Mouse (Mus musculus) liver, embryonic 13.5 days (tissue): ENCODE results near the gene Adk. TPM values are rescaled to one million over a fixed set of nuclear protein-coding genes. Genes with fewer than 3 reads are reported as not detected.

Source experiments
- ATAC-seq: fragments of 200-750 bp; cut with Nextera tagmentation; 2 replicates; pipeline ENCODE4 v1.8.0; 2017; ENCODE audit warnings: low read depth, mild to moderate bottlenecking, moderate number of reproducible peaks, moderate library complexity
- DNase-seq: peaks from one replicate; pipeline ENCODE4 v3.0.0; 2022
- H3K27ac ChIP-seq: fragments of 300-500 bp; sonication (generic); 2 replicates; pipeline ENCODE4 v1.5.1; 2015; ENCODE audit warnings: moderate library complexity, mild to moderate bottlenecking, inconsistent platforms
- H3K27me3 ChIP-seq: fragments of 300-500 bp; sonication (generic); 2 replicates; pipeline ENCODE4 v1.6.1; 2015; ENCODE audit warnings: mild to moderate bottlenecking, inconsistent platforms
- H3K36me3 ChIP-seq: fragments of 300-500 bp; sonication (generic); 2 replicates; pipeline ENCODE4 v1.6.1; 2015; ENCODE audit warnings: mild to moderate bottlenecking, inconsistent platforms
- H3K4me1 ChIP-seq: fragments of 300-500 bp; sonication (generic); replicated peaks from 2 replicates; pipeline ENCODE4 v1.6.1; 2015; ENCODE audit warnings: inconsistent platforms
- H3K4me2 ChIP-seq: fragments of 300-500 bp; sonication (generic); 2 replicates; pipeline ENCODE4 v1.6.1; 2015; ENCODE audit warnings: inconsistent platforms, mild to moderate bottlenecking, moderate library complexity
- H3K4me3 ChIP-seq: fragments of 300-500 bp; sonication (generic); replicated peaks from 2 replicates; pipeline ENCODE4 v1.5.1; 2015; ENCODE audit warnings: mild to moderate bottlenecking, inconsistent platforms
- H3K9ac ChIP-seq: fragments of 300-500 bp; sonication (generic); 2 replicates; pipeline ENCODE4 v1.6.1; 2015; ENCODE audit warnings: mild to moderate bottlenecking, inconsistent platforms
- H3K9me3 ChIP-seq: fragments of 300-500 bp; sonication (generic); replicated peaks from 2 replicates; pipeline ENCODE4 v1.6.1; 2016; ENCODE audit warnings: inconsistent platforms
- WGBS: fragments of 180-500 bp; shearing (Covaris S2); methylation state at CpG from one replicate; pipeline ENCODE4 v1.1.7; 2015; ENCODE audit not compliant: insufficient replicate concordance; 5-methylcytosine and 5-hydroxymethylcytosine counted together
- polyA plus RNA-seq: library from polyadenylated mRNA; unstranded; fragments of >200 nt; fragmentation: Nextera tagmentation; extraction: Ambion mirVana; gene quantifications from 2 replicates; pipeline ENCODE4 v1.2.1, GENCODE M21; 2015

Adk gene
- polyA plus RNA-seq, 1 experiment from 2014 or later: 181 TPM

GRCm38 (mm10) chr14:21223456-21223855, 171.1 kb downstream of the Adk start:
- Histone ChIP-seq H3K4me2 (no peak overlapping the region), H3K9me3 (no peaks in the 10 kb centered on the region), H3K9ac (no peak overlapping the region), H3K36me3 (0 out of 2 replicates have a peak, but pooled peaks cover 4% of the 10 kb centered on the region), H3K4me1 (peaks cover 64% of the 10 kb centered on the region), H3K27ac (peak overlapping the region; percentile 84), H3K4me3 (no peak overlapping the region), H3K27me3 (no peaks in the 10 kb centered on the region)
- DNase-seq (no peak), ATAC-seq (no peak)
- 85% methylated on average over 6 of the region's 6 CpGs for WGBS

- peak; percentile 57 for DNase-seq
- Histone ChIP-seq H3K27me3 (no peaks in the 10 kb centered on the region), H3K9ac (0 out of 2 replicates have a peak overlapping the region, but pooled peaks have one; percentile 39), H3K36me3 (no peaks in the 10 kb centered on the region), H3K9me3 (no peaks in the 10 kb centered on the region), H3K27ac (peak overlapping the region; percentile 84), H3K4me3 (no peak overlapping the region), H3K4me2 (peak overlapping the region; percentile 52), H3K4me1 (peaks cover 64% of the 10 kb centered on the region)
- ATAC-seq: peak; percentile 95
- 26% methylated on average over 3 of the region's 3 CpGs for WGBS
These were observed 171.7 kb downstream of the Adk start for GRCm38 (mm10) chr14:21223971-21224635.

GRCm38 (mm10) chr14:21237051-21237450, 184.7 kb downstream of the Adk start:
- Histone ChIP-seq H3K4me1 (no peaks in the 10 kb centered on the region), H3K27me3 (no peaks in the 10 kb centered on the region), H3K9ac (no peak overlapping the region), H3K4me3 (no peak overlapping the region), H3K27ac (no peak overlapping the region), H3K4me2 (no peak overlapping the region), H3K9me3 (no peaks in the 10 kb centered on the region), H3K36me3 (peaks cover 8% of the 10 kb centered on the region)
- WGBS: 76% methylated on average over 2 of the region's 2 CpGs
- no peak for DNase-seq
- ATAC-seq: no peak

DNA sequence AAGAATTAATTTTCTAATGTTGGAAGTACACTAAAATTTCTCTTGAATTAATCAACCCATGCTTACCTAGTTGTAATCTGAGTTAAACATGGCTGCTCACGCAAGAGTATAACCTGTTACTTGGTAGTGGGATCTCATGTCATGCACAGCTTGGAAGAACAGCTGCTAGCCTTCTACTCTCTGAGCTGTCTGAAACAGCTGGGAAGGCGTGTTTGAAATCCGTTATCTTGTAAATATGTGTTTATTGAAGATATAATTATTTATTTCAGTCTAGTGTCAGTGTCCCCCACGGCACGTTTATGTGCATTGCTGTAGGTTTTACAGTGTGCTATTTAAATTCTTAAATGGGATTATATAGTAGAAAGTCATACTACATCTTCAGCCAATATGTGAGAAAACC, 188.7 kb downstream of the Adk start:
- Histone ChIP-seq H3K27me3 (no peaks in the 10 kb centered on the region), H3K4me3 (no peak overlapping the region), H3K4me2 (no peak overlapping the region), H3K36me3 (peaks cover 2% of the 10 kb centered on the region; the same call in 1 of the 2 replicates), H3K9ac (no peak overlapping the region), H3K27ac (no peak overlapping the region), H3K4me1 (no peaks in the 10 kb centered on the region), H3K9me3 (no peaks in the 10 kb centered on the region)
- ATAC-seq: no peak
- no peak for DNase-seq
- 80% methylated on average over 5 of the region's 5 CpGs for WGBS

DNA sequence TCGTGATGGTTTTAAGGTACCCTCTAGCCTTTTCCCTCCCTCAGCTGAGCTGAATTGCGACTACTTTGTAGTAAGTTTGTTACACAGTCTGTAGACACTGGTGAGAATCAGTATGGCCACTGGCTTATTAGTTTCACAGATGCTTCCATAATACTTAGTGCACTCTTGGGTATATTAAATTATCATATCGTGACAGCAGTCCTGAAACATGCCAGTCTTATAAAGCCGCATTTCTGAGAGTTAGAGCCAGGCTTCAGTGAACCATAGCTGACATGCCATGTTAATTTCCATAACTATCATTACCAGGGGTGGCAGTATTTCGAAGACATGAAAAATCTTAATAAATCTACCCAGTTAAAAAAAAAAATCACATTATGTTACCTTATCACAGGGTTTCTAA, 199.0 kb downstream of the Adk start:
- H3K27me3 ChIP-seq: no peaks in the 10 kb centered on the region
- ATAC-seq (no peak), DNase-seq (no peak)
- H3K9me3 ChIP-seq: no peaks in the 10 kb centered on the region
- whole genome bisulfite sequencing: 80% methylated on average over 5 of the region's 5 CpGs
- H3K4me2 ChIP-seq: no peak overlapping the region
- H3K9ac ChIP-seq: no peak overlapping the region
- no peaks in the 10 kb centered on the region for H3K4me1 ChIP-seq
- H3K36me3 ChIP-seq: 0 out of 2 replicates have a peak, but pooled peaks cover 3% of the 10 kb centered on the region
- no peak overlapping the region for H3K4me3 ChIP-seq
- no peak overlapping the region for H3K27ac ChIP-seq

DNA sequence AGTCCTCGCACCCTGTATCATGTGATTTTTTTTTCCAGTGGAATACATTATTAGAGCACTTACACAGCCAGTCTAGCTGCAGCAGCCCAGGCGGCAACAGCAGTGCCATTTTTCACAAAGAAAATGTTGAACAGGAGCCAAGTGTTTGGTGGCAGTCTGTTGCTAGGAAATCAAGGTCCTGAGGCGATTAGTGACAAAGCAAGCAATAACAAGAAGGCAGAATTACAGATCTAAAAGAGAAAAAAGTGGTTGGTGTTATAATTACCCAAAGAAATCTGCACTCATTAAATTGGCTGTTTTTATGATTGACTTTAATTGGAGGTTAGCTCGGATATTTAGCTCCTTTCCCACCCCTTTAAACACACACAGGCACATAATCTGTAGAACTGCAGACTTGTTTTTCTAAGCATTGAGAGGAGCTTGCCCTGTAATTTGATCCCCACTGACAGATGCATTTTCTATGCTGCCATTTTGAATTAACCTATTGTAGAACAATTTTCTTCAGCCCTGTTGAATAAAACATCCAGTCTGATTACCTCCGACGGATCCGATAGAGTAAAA, 200.0 kb downstream of the Adk start:
- no peak for DNase-seq
- H3K9me3 ChIP-seq: no peaks in the 10 kb centered on the region
- H3K4me2 ChIP-seq: no peak overlapping the region
- H3K9ac ChIP-seq: no peak overlapping the region
- H3K4me3 ChIP-seq: no peak overlapping the region
- 81% methylated on average over 7 of the region's 7 CpGs for WGBS
- ATAC-seq: no peak
- H3K27me3 ChIP-seq: no peaks in the 10 kb centered on the region
- H3K36me3 ChIP-seq: 0 out of 2 replicates have a peak, but pooled peaks cover 3% of the 10 kb centered on the region
- no peak overlapping the region for H3K27ac ChIP-seq
- no peaks in the 10 kb centered on the region for H3K4me1 ChIP-seq

GRCm38 (mm10) chr14:21253321-21253992, 201.1 kb downstream of the Adk start:
- no peak overlapping the region for H3K27ac ChIP-seq
- H3K4me1 ChIP-seq: no peaks in the 10 kb centered on the region
- no peak overlapping the region for H3K4me3 ChIP-seq
- 80% methylated on average over 5 of the region's 5 CpGs for WGBS
- 0 out of 2 replicates have a peak, but pooled peaks cover 3% of the 10 kb centered on the region for H3K36me3 ChIP-seq
- DNase-seq: no peak
- ATAC-seq: no peak
- no peak overlapping the region for H3K4me2 ChIP-seq
- no peak overlapping the region for H3K9ac ChIP-seq
- H3K9me3 ChIP-seq: no peaks in the 10 kb centered on the region
- H3K27me3 ChIP-seq: no peaks in the 10 kb centered on the region

DNA sequence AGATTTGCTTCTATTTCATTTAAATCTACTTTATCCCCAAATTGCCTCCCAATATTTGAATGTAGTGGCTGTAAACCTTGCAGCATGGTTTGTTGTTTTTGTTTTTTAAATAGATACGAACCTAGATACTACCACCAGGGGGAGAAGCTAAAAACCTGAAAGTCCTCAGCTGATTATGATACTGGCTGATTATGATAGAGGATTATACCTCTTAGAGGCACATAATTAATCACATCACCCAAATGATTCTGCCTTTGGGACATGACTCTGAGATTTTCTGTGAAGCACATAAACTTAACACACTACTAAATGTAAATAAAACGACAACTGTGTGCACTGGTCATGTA, 201.6 kb downstream of the Adk start:
- 79% methylated on average over 2 of the region's 2 CpGs for WGBS
- Histone ChIP-seq H3K4me2 (no peak overlapping the region), H3K4me3 (no peak overlapping the region), H3K4me1 (no peaks in the 10 kb centered on the region), H3K27ac (no peak overlapping the region), H3K9ac (no peak overlapping the region), H3K36me3 (0 out of 2 replicates have a peak, but pooled peaks cover 3% of the 10 kb centered on the region), H3K27me3 (no peaks in the 10 kb centered on the region), H3K9me3 (no peaks in the 10 kb centered on the region)
- DNase-seq (no peak), ATAC-seq (no peak)

DNA sequence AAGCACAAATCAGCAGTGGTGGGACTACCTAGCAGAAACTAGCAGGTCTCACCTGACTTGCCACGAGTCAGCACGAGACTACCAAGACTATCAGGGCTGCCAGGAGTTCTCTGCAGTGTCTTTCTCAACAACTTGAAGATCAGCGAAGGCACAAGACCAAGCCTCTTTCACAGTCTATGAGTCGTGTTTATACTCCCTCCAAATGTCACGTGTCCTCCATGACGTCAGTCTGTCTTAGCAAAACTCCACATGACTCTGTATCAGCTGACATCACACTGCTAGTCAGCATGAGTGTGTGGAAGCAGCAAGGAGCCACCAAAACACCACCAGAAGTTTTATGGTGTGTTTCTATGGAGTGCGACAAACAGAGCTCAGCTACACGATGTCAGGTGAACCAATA, 215.9 kb downstream of the Adk start:
- no peak overlapping the region for H3K4me3 ChIP-seq
- 81% methylated on average over 8 of the region's 8 CpGs for WGBS
- DNase-seq: no peak
- no peak overlapping the region for H3K9ac ChIP-seq
- no peak for ATAC-seq
- 0 out of 2 replicates have a peak, but pooled peaks cover 5% of the 10 kb centered on the region for H3K4me1 ChIP-seq
- no peaks in the 10 kb centered on the region for H3K27me3 ChIP-seq
- H3K4me2 ChIP-seq: no peak overlapping the region
- H3K36me3 ChIP-seq: no peaks in the 10 kb centered on the region
- no peaks in the 10 kb centered on the region for H3K9me3 ChIP-seq
- no peak overlapping the region for H3K27ac ChIP-seq

- H3K9me3 ChIP-seq: no peaks in the 10 kb centered on the region
- no peak for ATAC-seq
- DNase-seq: no peak
- H3K36me3 ChIP-seq: no peaks in the 10 kb centered on the region
- H3K4me2 ChIP-seq: no peak overlapping the region
- no peak overlapping the region for H3K9ac ChIP-seq
- no peak overlapping the region for H3K4me3 ChIP-seq
- no peaks in the 10 kb centered on the region for H3K27me3 ChIP-seq
- H3K27ac ChIP-seq: no peak overlapping the region
- 0 out of 2 replicates have a peak, but pooled peaks cover 11% of the 10 kb centered on the region for H3K4me1 ChIP-seq
- WGBS: 69% methylated on average over 4 of the region's 4 CpGs
These were observed 219.1 kb downstream of the Adk start for GRCm38 (mm10) chr14:21271472-21271871.

DNA sequence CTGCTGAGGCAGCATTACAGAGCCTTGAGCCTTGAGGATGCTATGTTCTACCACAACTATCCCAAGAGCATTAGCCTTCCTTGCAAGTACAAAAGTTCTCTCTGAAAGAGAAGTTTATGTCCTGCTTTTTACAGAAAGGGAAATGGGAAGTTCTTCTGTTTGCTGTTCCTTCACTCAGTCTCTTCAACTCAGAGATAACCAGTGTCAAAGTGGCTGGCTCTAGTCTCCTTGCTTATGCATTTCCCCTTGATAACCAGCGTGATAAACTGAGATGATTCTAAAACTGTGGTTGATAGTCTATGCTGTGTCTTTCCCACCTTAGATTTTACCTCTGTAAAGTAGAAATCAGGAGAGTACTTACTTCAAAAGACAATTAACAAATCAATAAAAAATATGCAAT, 223.4 kb downstream of the Adk start:
- no peak for ATAC-seq
- Histone ChIP-seq H3K9me3 (no peaks in the 10 kb centered on the region), H3K27ac (no peak overlapping the region), H3K9ac (no peak overlapping the region), H3K27me3 (no peaks in the 10 kb centered on the region), H3K36me3 (no peaks in the 10 kb centered on the region), H3K4me1 (0 out of 2 replicates have a peak, but pooled peaks cover 11% of the 10 kb centered on the region), H3K4me2 (no peak overlapping the region), H3K4me3 (no peak overlapping the region)
- DNase-seq: no peak
- WGBS: 24% methylated on average over 1 of the region's 1 CpGs
